Mouse (Mus musculus) neural tube, embryonic 14.5 days (tissue): ENCODE results near the gene Acsl5. TPM values are rescaled to one million over a fixed set of nuclear protein-coding genes. Genes with fewer than 3 reads are reported as not detected.

Experiments used
- ATAC-seq: fragments of 200-750 bp; cut with Nextera tagmentation; 2 replicates; pipeline ENCODE4 v1.8.0; 2017; ENCODE audit warnings: low read depth, mild to moderate bottlenecking, moderate TSS enrichment, moderate library complexity
- H3K27ac ChIP-seq: fragments of 300-500 bp; sonication (generic); 2 replicates; pipeline ENCODE4 v1.5.1; 2014; ENCODE audit warnings: low read depth, mild to moderate bottlenecking, control low read depth, low read length, moderate library complexity, mixed read lengths
- H3K27me3 ChIP-seq: fragments of 300-500 bp; sonication (generic); 2 replicates; pipeline ENCODE4 v1.6.1; 2014; ENCODE audit warnings: low read length; ENCODE audit not compliant: control insufficient read depth, insufficient read depth
- H3K36me3 ChIP-seq: fragments of 300-500 bp; sonication (generic); 2 replicates; pipeline ENCODE4 v1.6.1; 2014; ENCODE audit warnings: low read length, mixed read lengths; ENCODE audit not compliant: control insufficient read depth, insufficient read depth
- H3K4me1 ChIP-seq: fragments of 300-500 bp; sonication (generic); 2 replicates; pipeline ENCODE4 v1.6.1; 2014; ENCODE audit warnings: low read length; ENCODE audit not compliant: control insufficient read depth, insufficient read depth
- H3K4me2 ChIP-seq: fragments of 300-500 bp; sonication (generic); 2 replicates; pipeline ENCODE4 v1.6.1; 2014; ENCODE audit warnings: mild to moderate bottlenecking, low read depth, low read length, control low read depth
- H3K4me3 ChIP-seq: fragments of 300-500 bp; sonication (generic); 2 replicates; pipeline ENCODE4 v1.5.1; 2014; ENCODE audit warnings: low read depth, low read length, control low read depth, mixed read lengths
- H3K9ac ChIP-seq: fragments of 300-500 bp; sonication (generic); replicated peaks from 2 replicates; pipeline ENCODE4 v1.6.1; 2014; ENCODE audit warnings: low read depth, mild to moderate bottlenecking, control low read depth, low read length, mixed read lengths
- H3K9me3 ChIP-seq: fragments of 300-500 bp; sonication (generic); 2 replicates; pipeline ENCODE4 v1.6.1; 2016; ENCODE audit warnings: low read length; ENCODE audit not compliant: control insufficient read depth
- WGBS: fragments of 180-500 bp; shearing (Covaris S2); extraction: QIAGEN DNeasy Blood & Tissue Kit; methylation state at CpG from one replicate; pipeline ENCODE4 v1.1.7; 2014; 5-methylcytosine and 5-hydroxymethylcytosine counted together
- polyA plus RNA-seq: library from polyadenylated mRNA; unstranded; fragments of >200 nt; fragmentation: Nextera tagmentation; extraction: Ambion mirVana; gene quantifications from 2 replicates; pipeline ENCODE4 v1.2.1, GENCODE M21; 2014

The Acsl5 gene
- polyA plus RNA-seq = 14.6 and 19.7 TPM in 2 replicates

DNA sequence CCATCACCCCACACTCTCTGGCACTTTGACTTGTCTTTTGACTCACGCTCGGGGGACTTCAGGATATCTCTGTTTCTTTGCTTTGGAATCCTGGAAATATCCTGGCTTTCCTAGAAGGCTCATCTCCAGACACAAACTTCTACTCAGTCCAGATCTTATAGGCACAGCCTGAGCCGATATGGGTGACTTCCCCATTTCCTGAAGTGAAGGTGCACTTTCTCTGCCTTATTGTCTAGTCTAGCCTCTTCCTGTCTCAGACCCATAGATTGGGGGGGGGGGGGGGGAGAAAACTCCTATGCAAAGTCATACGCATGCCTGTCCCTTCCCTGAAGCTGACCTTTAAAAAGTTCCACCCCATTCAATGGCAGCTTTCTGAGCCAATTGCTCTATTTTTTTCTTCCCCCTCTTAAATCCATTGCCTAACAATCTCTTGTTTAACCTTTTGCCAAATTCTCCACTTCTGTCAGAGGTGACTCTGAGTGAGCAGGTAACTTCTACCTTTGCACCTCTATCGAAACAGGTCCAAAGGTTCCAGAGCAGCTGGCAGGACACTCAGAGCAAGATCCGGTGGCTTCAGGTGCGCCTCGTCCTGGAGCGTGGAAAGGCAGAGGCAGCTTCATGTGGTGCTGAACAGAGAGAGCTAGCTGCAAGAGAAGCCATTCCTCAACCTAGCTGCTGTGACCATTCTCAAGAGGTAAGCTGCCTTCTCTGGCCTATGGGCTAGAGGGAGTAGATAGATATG lies at the start of gene Acsl5:
Gene Acsl5 (plus strand): TSS at position 556 of the 742 bp plus-strand sequence.
- Histone ChIP-seq H3K27ac (no peak within 1 kb of the TSS), H3K9me3 (no peaks in the 10 kb centered on the region), H3K27me3 (no peaks in the 10 kb centered on the region), H3K36me3 (no peaks in the 10 kb centered on the region), H3K4me3 (no peak within 1 kb of the TSS), H3K9ac (no peak within 1 kb of the TSS), H3K4me1 (0 out of 2 replicates have a peak, but pooled peaks cover 7% of the 10 kb centered on the region), H3K4me2 (no peak within 1 kb of the TSS)
- WGBS = 96% methylated on average over 9 of the region's 9 CpGs
- ATAC-seq = no peak

DNA sequence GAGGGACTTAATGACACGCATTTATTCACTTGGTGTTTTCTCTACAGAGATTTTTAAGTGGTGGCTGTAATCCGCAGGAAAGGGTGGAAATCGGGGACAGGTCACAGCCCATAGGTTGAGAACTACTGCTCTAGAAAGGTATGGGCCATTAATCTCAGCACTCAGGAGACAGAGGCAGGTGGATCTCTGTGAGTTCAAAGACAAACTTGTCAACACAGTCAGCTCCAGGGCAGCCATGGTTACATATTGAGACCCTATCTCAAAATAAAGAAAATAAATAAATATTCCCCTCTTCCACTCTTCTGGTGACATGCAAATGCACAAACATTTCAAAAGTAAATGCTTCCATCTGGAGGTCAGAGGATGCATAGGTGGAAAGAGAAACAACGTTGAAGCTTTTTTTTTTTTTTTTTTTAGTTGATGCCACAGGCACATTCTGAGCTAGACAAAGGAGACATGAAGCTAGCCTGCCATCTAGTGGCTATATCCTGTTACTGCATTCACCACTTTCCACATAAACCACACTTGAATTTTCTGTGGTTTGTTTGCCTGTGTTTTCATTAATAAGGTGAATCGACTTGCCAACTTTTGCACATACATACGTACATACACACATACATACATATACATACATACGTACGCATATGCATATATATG lies 45.1 kb upstream of the Acsl5 start:
- 37% methylated on average over 8 of the region's 8 CpGs for WGBS
- Histone ChIP-seq H3K27me3 (no peaks in the 10 kb centered on the region), H3K4me3 (no peak overlapping the region), H3K9ac (no peak overlapping the region), H3K4me1 (no peaks in the 10 kb centered on the region), H3K9me3 (no peaks in the 10 kb centered on the region), H3K27ac (no peak overlapping the region), H3K36me3 (no peaks in the 10 kb centered on the region), H3K4me2 (no peak overlapping the region)
- ATAC-seq = peak; percentile 34; the same call in 1 of the 2 replicates

DNA sequence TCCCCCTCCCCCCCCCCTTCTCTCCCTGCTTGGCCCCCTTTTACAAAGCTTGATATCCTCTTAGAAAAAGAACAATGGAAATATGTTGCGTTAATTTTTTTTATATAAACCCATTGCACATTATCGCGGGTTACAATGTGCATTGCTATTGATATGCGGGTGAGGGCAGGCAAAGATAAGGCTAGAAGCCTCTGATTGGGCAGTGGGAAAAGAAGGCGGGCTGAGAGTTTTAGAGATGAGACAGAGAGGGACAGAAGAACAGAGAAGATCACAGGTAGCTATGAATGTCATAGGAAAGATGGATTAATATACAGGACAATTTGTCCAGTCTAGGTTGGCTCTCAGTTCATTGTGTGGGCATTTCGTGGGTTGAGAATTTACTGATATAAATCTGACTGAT lies 44.5 kb upstream of the Acsl5 start:
- whole genome bisulfite sequencing = 58% methylated on average over 6 of the region's 6 CpGs
- H3K4me3 ChIP-seq = no peak overlapping the region
- ATAC-seq = no peak
- no peak overlapping the region for H3K27ac ChIP-seq
- no peaks in the 10 kb centered on the region for H3K4me1 ChIP-seq
- H3K36me3 ChIP-seq = no peaks in the 10 kb centered on the region
- H3K9me3 ChIP-seq = no peaks in the 10 kb centered on the region
- H3K9ac ChIP-seq = no peak overlapping the region
- no peaks in the 10 kb centered on the region for H3K27me3 ChIP-seq
- H3K4me2 ChIP-seq = no peak overlapping the region

DNA sequence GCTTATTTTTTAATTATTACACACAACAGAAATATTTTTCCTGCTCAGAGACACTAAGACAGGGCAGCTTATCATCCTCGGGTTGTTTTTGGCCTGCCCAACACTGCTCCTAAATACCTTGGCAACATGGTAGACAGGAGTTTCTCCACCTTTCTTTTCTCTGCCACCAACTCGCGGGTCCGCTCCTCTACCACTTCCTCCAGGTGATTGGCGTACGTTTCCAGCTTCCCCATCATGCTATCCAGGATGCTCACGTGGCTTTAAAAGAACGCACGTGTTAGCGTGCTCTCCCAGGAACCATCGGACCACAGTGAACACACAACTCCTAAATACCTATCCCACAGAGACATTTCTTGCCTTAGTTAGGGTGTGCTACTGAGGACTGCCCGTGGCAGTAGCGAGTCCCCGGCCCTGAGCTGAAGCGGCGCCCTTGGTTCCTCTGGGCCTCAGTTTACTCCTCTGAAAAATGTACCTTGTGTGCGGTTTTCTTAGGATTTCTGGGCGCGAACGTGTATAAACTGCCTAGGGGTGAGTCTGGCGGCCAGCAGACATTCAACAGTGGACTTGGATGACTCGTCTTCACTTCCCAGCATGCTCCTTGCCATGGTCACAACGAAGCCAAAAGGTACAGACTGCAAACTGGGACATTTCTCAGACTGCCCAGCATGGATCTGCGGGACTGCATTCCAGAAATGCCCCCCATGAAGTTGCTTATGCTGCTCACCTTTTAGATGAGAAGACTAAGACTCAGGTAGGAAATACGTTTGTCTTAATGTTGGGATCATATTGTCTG lies 43.8 kb upstream of the Acsl5 start:
- ATAC-seq = no peak
- H3K9ac ChIP-seq = no peak overlapping the region
- H3K4me1 ChIP-seq = no peaks in the 10 kb centered on the region
- WGBS = 69% methylated on average over 25 of the region's 25 CpGs
- no peak overlapping the region for H3K4me3 ChIP-seq
- H3K9me3 ChIP-seq = no peaks in the 10 kb centered on the region
- no peaks in the 10 kb centered on the region for H3K36me3 ChIP-seq
- no peaks in the 10 kb centered on the region for H3K27me3 ChIP-seq
- no peak overlapping the region for H3K4me2 ChIP-seq
- no peak overlapping the region for H3K27ac ChIP-seq

DNA sequence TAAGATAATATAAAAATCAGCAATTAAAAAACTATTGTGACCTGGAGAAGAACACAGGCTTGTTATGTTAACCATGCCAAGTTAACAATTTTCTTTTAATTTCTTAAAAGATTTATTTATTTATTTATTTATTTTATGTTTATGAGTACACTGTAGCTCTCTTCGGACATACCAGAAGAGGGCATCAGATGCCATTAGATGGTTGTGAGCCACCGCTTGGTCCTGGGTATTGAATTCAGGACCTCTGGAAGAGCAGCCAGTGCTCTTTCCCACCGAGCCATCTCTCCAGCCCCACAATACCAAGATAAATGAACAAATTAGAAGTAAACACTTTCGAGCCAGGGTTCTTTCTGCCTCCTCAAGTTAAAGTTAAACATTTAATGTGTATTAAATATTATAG lies 43.1 kb upstream of the Acsl5 start:
- H3K4me2 ChIP-seq = no peak overlapping the region
- WGBS = 78% methylated on average over 4 of the region's 4 CpGs
- no peak for ATAC-seq

DNA sequence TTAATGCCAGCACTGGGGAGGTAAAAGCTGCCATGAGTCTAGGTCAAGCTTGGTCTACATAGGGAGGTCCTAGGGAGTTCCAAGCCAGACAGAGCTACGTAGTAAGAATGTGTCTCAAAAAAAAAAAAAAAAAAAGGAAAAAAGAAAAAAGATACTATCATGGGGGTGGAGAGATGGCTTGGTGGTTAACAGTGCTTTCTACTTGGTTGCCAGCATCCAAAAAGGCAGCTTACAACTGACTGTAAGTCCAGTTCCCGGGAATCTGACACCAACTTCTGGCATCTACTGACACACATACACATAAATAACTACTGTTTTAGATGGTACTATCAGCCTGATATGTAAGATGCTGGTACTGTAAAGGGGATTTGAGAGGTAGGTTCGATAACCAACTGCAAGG lies 42.7 kb upstream of the Acsl5 start:
- no peak overlapping the region for H3K4me3 ChIP-seq
- H3K36me3 ChIP-seq = no peaks in the 10 kb centered on the region
- no peaks in the 10 kb centered on the region for H3K27me3 ChIP-seq
- H3K27ac ChIP-seq = no peak overlapping the region
- H3K9ac ChIP-seq = no peak overlapping the region
- ATAC-seq = no peak
- WGBS = 88% methylated on average over 3 of the region's 3 CpGs
- H3K4me1 ChIP-seq = no peaks in the 10 kb centered on the region
- no peak overlapping the region for H3K4me2 ChIP-seq
- H3K9me3 ChIP-seq = no peaks in the 10 kb centered on the region

More for the DNA sequence above, 43.1 kb upstream of the Acsl5 start:
- no peaks in the 10 kb centered on the region for H3K4me1 ChIP-seq
- H3K9me3 ChIP-seq = no peaks in the 10 kb centered on the region
- H3K27ac ChIP-seq = no peak overlapping the region
- no peaks in the 10 kb centered on the region for H3K27me3 ChIP-seq
- H3K36me3 ChIP-seq = no peaks in the 10 kb centered on the region
- no peak overlapping the region for H3K9ac ChIP-seq
- no peak overlapping the region for H3K4me3 ChIP-seq

DNA sequence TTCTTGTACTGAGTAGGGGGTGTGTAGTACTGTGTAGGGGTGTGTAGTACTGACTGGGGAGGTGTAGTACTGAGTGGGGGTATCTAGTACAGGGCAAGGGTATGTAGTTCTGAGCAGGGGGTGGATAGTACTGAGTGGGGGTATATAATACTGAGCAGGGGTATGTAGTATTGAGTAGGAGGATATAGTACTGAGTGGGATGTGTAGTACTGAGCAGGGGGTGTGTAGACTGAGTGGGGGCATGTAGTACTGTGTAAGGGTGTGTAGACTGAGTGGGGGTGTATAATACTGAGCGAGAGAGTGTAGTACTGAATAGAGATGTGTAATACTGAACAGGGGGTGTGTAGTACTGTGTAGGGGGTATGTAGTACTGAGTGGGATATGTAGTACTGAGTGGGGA lies 40.0 kb upstream of the Acsl5 start:
- Histone ChIP-seq H3K4me2 (no peak overlapping the region), H3K9ac (no peak overlapping the region), H3K4me1 (no peaks in the 10 kb centered on the region), H3K27ac (no peak overlapping the region), H3K36me3 (no peaks in the 10 kb centered on the region), H3K4me3 (no peak overlapping the region), H3K27me3 (no peaks in the 10 kb centered on the region), H3K9me3 (no peaks in the 10 kb centered on the region)
- WGBS = 94% methylated on average over 1 of the region's 1 CpGs
- ATAC-seq = no peak

DNA sequence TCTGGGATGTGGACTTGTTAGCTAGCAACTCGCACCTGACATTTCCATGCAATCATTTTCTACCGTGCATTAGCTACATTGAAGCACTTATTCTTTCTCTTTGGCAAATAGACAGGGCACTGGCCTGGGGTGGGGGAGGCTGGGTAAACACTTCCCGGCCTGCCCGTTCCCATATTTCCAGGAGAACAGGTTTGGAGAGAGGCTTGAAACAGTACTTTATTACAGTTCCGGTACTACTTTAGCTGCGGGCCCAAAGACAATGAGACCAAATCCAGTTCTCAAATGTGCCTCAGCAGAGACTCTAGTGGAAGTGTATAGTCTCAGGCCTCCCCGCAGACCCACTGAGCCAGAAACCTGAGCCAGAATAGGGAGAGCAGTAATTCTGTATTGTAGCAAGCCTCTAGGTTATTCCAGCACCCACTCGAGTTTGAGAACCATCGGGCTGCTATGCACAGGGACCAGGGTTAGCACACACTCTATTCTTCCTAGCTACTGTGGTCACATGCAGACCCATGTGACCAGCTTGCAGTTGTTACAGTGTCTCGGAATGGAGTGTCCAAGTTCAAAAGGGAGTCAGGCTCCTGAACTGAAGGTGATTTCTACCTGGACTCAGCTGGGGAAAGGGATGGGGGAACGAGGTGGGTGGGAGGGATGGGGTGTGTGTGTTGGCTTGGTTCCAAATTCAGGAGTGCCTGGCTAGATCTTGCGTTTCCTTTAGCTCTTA lies 38.0 kb upstream of the Acsl5 start:
- no peak overlapping the region for H3K4me3 ChIP-seq
- H3K9ac ChIP-seq = no peak overlapping the region
- no peak for ATAC-seq
- no peaks in the 10 kb centered on the region for H3K36me3 ChIP-seq
- H3K9me3 ChIP-seq = no peaks in the 10 kb centered on the region
- 88% methylated on average over 12 of the region's 12 CpGs for WGBS
- H3K4me2 ChIP-seq = no peak overlapping the region
- no peaks in the 10 kb centered on the region for H3K27me3 ChIP-seq
- no peak overlapping the region for H3K27ac ChIP-seq
- H3K4me1 ChIP-seq = no peaks in the 10 kb centered on the region
